Mouse (Mus musculus) A20 (cell line): Measurements from ENCODE around the gene Il3ra.

ENCODE experiments used
- DNase-seq: peaks from one replicate; pipeline ENCODE4 v3.0.0-alpha.2; 2011; ENCODE audit warnings: low read depth, low spot score

The Il3ra gene

GRCm38 (mm10) chr14:14354511-14355359 is 8.7 kb downstream of the Il3ra start:
- no peak for DNase-seq

- no peak for DNase-seq
Observed at GRCm38 (mm10) chr14:14355360-14355646, 9.2 kb downstream of the Il3ra start.

GRCm38 (mm10) chr14:14395535-14395934 is 49.5 kb downstream of the Il3ra start:
- DNase-seq, result no peak

DNA sequence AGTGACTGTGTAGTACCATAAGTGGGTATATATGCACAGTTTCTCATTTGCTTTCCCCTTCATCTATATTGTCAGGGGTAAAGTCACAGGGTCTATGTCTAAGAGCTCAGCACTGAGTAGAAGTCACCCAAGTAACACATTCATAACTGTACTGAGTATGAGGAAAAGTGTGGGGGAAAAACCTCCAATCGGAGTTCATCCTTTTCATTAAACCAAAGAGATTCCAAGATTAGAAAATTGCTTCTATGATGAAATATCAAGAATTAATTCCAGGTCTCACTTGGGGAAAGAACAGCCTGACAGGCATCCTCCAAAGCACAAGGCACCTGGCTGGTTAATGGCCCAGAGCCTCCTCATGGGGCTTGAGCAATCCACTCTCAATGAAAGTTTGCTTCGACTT is 54.9 kb downstream of the Il3ra start, which contains the start of gene Olfr721-ps1:
TSS of gene Olfr721-ps1 (plus strand) at position 301 of the 400 bp plus-strand sequence.
- no peak for DNase-seq
